Mouse (Mus musculus) small intestine, adult 2 months (tissue): ENCODE data around the gene Ntf3.

Experiments
- CTCF ChIP-seq: fragments of 200-500 bp; IDR thresholded peaks from 2 replicates; pipeline ENCODE4 v1.5.1; 2012; ENCODE audit warnings: low read depth, mild to moderate bottlenecking, control low read depth, inconsistent platforms, low read length, moderate library complexity, mixed read lengths; ENCODE audit not compliant: insufficient replicate concordance, insufficient read length; ENCODE audit errors: extremely low read depth
- POLR2A ChIP-seq: fragments of 200-500 bp; IDR thresholded peaks from 2 replicates; pipeline ENCODE4 v1.6.1; 2012; ENCODE audit warnings: low read depth, mild to moderate bottlenecking, control low read depth, inconsistent platforms, low read length, moderate library complexity

DNA sequence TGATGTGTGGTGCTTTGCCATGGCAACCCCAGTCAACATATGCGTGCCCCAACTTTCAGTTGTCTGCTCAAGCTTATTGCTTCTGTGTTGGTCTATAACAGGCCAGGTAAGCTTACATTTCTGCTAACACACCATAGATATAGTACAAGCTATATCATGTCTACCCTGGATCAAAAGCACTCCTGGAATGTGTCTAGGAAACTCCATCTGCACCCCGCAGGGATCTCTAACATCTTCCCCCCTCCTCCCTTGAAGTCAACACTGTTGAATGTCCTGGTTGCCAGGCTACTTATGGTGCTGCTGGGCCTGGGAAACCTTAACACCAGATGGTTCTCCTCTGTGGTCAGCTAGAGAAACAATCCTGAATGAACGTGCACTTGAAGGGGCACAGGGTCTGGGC, 24.0 kb downstream of the Ntf3 start:
- TF ChIP-seq POLR2A (no peak), CTCF (no peak)
